Mouse (Mus musculus) bone marrow macrophage, adult 2 months (primary cell): Measurements from ENCODE around the gene 1700029P11Rik. TPM values are rescaled to one million over a fixed set of nuclear protein-coding genes. Genes with fewer than 3 reads are reported as not detected.

ENCODE experiments used
- H3K27ac ChIP-seq: 2 replicates; pipeline ENCODE4 v1.5.1; 2012; ENCODE audit warnings: low read depth, low read length; ENCODE audit not compliant: insufficient read depth
- H3K4me1 ChIP-seq: 2 replicates; pipeline ENCODE4 v1.6.1; 2012; ENCODE audit warnings: low read length; ENCODE audit not compliant: control insufficient read depth, insufficient read depth
- H3K4me3 ChIP-seq: 2 replicates; pipeline ENCODE4 v1.5.1; 2012; ENCODE audit warnings: mild to moderate bottlenecking, low read length, moderate library complexity; ENCODE audit not compliant: insufficient read depth
- CTCF ChIP-seq: IDR thresholded peaks from 2 replicates; pipeline ENCODE4 v1.5.1; 2012; ENCODE audit warnings: low read depth, mild to moderate bottlenecking, low read length, moderate library complexity
- POLR2A ChIP-seq: IDR thresholded peaks from 2 replicates; pipeline ENCODE4 v1.6.1; 2012; ENCODE audit warnings: mild to moderate bottlenecking, low read depth, low read length, borderline replicate concordance
- polyA plus RNA-seq: library from polyadenylated mRNA; stranded (reverse); fragments of >200 nt; gene quantifications from 2 replicates; pipeline ENCODE4 v1.2.4, GENCODE M21; 2012; ENCODE audit not compliant: missing spikeins, insufficient read depth, insufficient read length

1700029P11Rik gene
- polyA plus RNA-seq, 1 experiment, result not detected

DNA sequence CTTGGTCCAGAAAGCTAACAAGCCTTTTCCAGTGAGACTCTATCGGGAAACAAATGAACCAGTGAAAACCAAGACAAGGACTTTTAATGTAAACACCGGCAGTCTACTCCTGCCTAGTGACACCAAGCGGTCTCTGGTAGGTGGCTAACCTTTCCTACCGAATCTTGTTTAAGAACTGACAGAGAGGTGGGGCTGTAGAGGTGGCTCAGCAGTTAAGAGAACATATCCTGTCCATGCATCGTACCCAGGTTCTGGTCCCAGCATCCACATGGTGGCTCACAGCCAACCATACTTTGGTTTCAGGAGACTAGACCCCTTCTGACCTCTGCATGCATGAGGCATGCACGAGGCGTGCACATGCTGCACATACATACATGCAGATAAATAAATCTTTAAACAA, 46.9 kb downstream of the 1700029P11Rik start:
- H3K4me3 ChIP-seq, result no peak overlapping the region
- no peaks in the 10 kb centered on the region for H3K4me1 ChIP-seq
- H3K27ac ChIP-seq, result no peak overlapping the region

DNA sequence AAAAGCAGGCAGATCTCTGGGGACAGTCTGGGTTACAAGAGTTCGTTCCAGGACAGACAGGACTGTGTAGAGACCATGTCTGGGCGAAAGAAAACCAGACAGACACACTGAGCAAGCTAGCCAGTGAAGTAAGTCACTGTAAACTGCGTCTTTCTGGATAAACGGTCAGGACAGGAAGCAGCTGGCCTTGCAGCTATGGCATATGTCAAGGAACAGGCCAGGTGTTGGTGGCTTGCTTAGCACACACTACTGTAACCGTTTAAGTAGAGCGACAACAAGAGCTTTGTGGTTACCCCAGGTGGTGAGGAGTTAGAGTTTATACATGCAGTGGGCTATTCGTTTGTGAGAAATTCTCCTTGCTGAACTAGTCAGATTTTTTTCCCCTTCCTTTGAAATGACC, 47.4 kb downstream of the 1700029P11Rik start:
- TF ChIP-seq POLR2A (no peak), CTCF (no peak)
- Histone ChIP-seq H3K4me3 (no peak overlapping the region), H3K27ac (no peak overlapping the region), H3K4me1 (no peaks in the 10 kb centered on the region)

More for the DNA sequence above, 46.9 kb downstream of the 1700029P11Rik start:
- TF ChIP-seq POLR2A (no peak), CTCF (no peak)

Other genes with a start within 250 kb of the 1700029P11Rik start
- 13.3 and 13.6 TPM in 2 replicates for gene Zc3h7b, start 235.5 kb upstream of the 1700029P11Rik start, polyA plus RNA-seq
- 54.7 and 54.8 TPM in 2 replicates for gene Rangap1, start 235.0 kb upstream of the 1700029P11Rik start, polyA plus RNA-seq
- gene Tef, start 178.1 kb upstream of the 1700029P11Rik start, polyA plus RNA-seq, result 69.3 and 74.1 TPM in 2 replicates
- gene Tob2, start 121.7 kb upstream of the 1700029P11Rik start, polyA plus RNA-seq, result 35.4 and 35.8 TPM in 2 replicates
- gene Phf5a, start 108.6 kb upstream of the 1700029P11Rik start, polyA plus RNA-seq, result 45.5 and 51.6 TPM in 2 replicates
- 79.8 and 97.0 TPM in 2 replicates for gene Aco2, start 108.2 kb upstream of the 1700029P11Rik start, polyA plus RNA-seq
- 6.0 and 6.8 TPM in 2 replicates for gene Polr3h, start 54.3 kb upstream of the 1700029P11Rik start, polyA plus RNA-seq
- 0.29 TPM in 1 of 2 replicates, not detected in the other for gene Csdc2, start 43.8 kb upstream of the 1700029P11Rik start, polyA plus RNA-seq
- 16.7 and 20.7 TPM in 2 replicates for gene Pmm1, start 19.6 kb upstream of the 1700029P11Rik start, polyA plus RNA-seq
- gene Xrcc6, start 7.3 kb downstream of the 1700029P11Rik start, polyA plus RNA-seq, result 20.0 and 21.0 TPM in 2 replicates
- gene Desi1, start 53.3 kb downstream of the 1700029P11Rik start, polyA plus RNA-seq, result 20.9 and 28.1 TPM in 2 replicates
- gene Snu13, start 67.1 kb downstream of the 1700029P11Rik start, polyA plus RNA-seq, result 66.2 and 69.9 TPM in 2 replicates
- not detected in 2 replicates for gene 4930407I10Rik, start 78.6 kb downstream of the 1700029P11Rik start, polyA plus RNA-seq
- gene Mei1, start 89.5 kb downstream of the 1700029P11Rik start, polyA plus RNA-seq, result not detected in 2 replicates
- gene Ccdc134, start 147.4 kb downstream of the 1700029P11Rik start, polyA plus RNA-seq, result 13.6 and 14.7 TPM in 2 replicates
- 53.3 and 63.9 TPM in 2 replicates for gene Srebf2, start 166.6 kb downstream of the 1700029P11Rik start, polyA plus RNA-seq
- gene Shisa8, start 232.3 kb downstream of the 1700029P11Rik start, polyA plus RNA-seq, result not detected in 2 replicates
- not detected in 2 replicates for gene Tnfrsf13c, start 243.8 kb downstream of the 1700029P11Rik start, polyA plus RNA-seq